In the genomic region with DNA sequence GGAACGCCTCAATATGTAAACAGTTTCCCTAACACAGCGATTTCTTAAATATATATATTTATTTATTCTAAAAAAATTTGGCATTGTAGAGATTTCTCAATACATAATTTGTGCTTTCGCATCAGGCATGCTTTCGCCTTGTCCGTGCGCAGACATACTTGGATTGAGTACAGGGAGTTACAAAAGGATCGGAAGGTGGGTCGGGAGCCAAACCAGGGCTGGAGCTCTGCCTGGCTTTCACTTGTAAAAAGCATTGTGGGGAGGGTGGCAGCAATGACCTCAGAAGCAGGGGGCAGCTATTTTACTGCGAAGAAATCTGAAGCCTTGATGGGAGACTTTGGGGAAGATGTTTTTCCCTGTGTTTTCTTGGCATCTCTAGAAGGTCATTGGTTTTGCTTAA, we compare ENCODE assay signal across 8 mouse cellular contexts.
DNase-seq lines count a peak whose midpoint lies in the region; ATAC-seq lines count a peak whose summit lies in the region.

No protein-coding gene starts in this region.

- ATAC-seq in cerebellum, adult (ENCODE audit: insufficient number of reproducible peaks, low FRiP score, low TSS enrichment), result no peak

- peak; percentile 48 for DNase-seq in cerebellum, adult 11 months
- peak; percentile 3 to 57 for DNase-seq in urinary bladder, postnatal 36 days (ENCODE audit: low spot score in 2 of 2)
- no peak for DNase-seq in urinary bladder, postnatal 4 days (ENCODE audit: low spot score in 2 of 2)
- DNase-seq in heart, postnatal 14 days, result peak; percentile 46 to 68
- DNase-seq in frontal cortex, postnatal 36 days (ENCODE audit: low spot score in 2 of 2), result no peak
- DNase-seq in retina, postnatal 1 day, result no peak
- DNase-seq in layer of hippocampus, postnatal 25 days (ENCODE audit: extremely low spot score in 1 of 2, low spot score in 1 of 2), result no peak

- intact Hi-C loops in heart, postnatal 14 days (cut with DNase I), result no loop called here

Comparison
In these comparisons a context has a peak if more than half of its experiments do, and no peak if none do; other contexts are left out.
1. DNase-seq: peak in cerebellum, adult 11 months (single experiment), urinary bladder, postnatal 36 days (2 of 2) and heart, postnatal 14 days (2 of 2); none in urinary bladder, postnatal 4 days (0 of 2), frontal cortex, postnatal 36 days (0 of 2), retina, postnatal 1 day (single experiment) and layer of hippocampus, postnatal 25 days (0 of 2).